Mouse (Mus musculus) frontal cortex, postnatal 36 days (tissue): ENCODE results near the gene Rcn3.
"Not testable (repeated sequence)": the region's sequence is repeated elsewhere in the genome, so short reads cannot be mapped to it uniquely, and the experiment has no call there.

Source experiments
- DNase-seq, 2 experiments: peaks; one replicate each; pipeline ENCODE4 v3.0.0; 2022; ENCODE audit warnings: low spot score in 2 of 2

The Rcn3 gene

GRCm38 (mm10) chr7:45124224-45125143 is 32.5 kb upstream of the Rcn3 start, which contains the start of gene Rps11:
TSS of gene Rps11 (minus strand) at chr7:45124439.
- peak; percentile 98 to 99 for DNase-seq

- no peak for DNase-seq
These were observed 31.2 kb upstream of the Rcn3 start for GRCm38 (mm10) chr7:45123186-45123570.

- no peak for DNase-seq
These were observed 30.7 kb upstream of the Rcn3 start for GRCm38 (mm10) chr7:45122561-45123185.

- no peak for DNase-seq
These were observed 29.9 kb upstream of the Rcn3 start for GRCm38 (mm10) chr7:45121966-45122365.

GRCm38 (mm10) chr7:45121404-45121803 is 29.4 kb upstream of the Rcn3 start:
- no peak for DNase-seq

GRCm38 (mm10) chr7:45119780-45120709 is 28.0 kb upstream of the Rcn3 start:
- no peak for DNase-seq

- DNase-seq = no peak
These were observed 26.3 kb upstream of the Rcn3 start for GRCm38 (mm10) chr7:45118336-45118735.

GRCm38 (mm10) chr7:45117566-45117965 is 25.5 kb upstream of the Rcn3 start:
- DNase-seq = no peak

- no peak for DNase-seq
These were observed 21.5 kb upstream of the Rcn3 start for GRCm38 (mm10) chr7:45113476-45113875.

GRCm38 (mm10) chr7:45112529-45112928 is 20.5 kb upstream of the Rcn3 start:
- DNase-seq = no peak

- no peak for DNase-seq
These were observed 19.9 kb upstream of the Rcn3 start for GRCm38 (mm10) chr7:45111940-45112339.

- not testable (repeated sequence) for DNase-seq
These were observed 18.1 kb upstream of the Rcn3 start for GRCm38 (mm10) chr7:45110089-45110488.

GRCm38 (mm10) chr7:45107052-45107645 is 15.1 kb upstream of the Rcn3 start:
- no peak for DNase-seq

- DNase-seq = no peak
These were observed 14.4 kb upstream of the Rcn3 start for GRCm38 (mm10) chr7:45106441-45106840.

GRCm38 (mm10) chr7:45105491-45105890 is 13.5 kb upstream of the Rcn3 start:
- DNase-seq = no peak

GRCm38 (mm10) chr7:45104941-45105340 is 12.9 kb upstream of the Rcn3 start:
- DNase-seq = no peak

GRCm38 (mm10) chr7:45103652-45104180 is 11.7 kb upstream of the Rcn3 start, which contains the start of gene Fcgrt:
TSS of gene Fcgrt (minus strand) at chr7:45103851.
- peak in 1 of 2 experiments; percentile 54 for DNase-seq

- no peak for DNase-seq
These were observed 11.0 kb upstream of the Rcn3 start for GRCm38 (mm10) chr7:45102940-45103585.

GRCm38 (mm10) chr7:45102441-45102840 is 10.4 kb upstream of the Rcn3 start:
- DNase-seq = no peak

- DNase-seq = no peak
These were observed 8.0 kb upstream of the Rcn3 start for GRCm38 (mm10) chr7:45100046-45100445.
